Mouse (Mus musculus) liver, adult 2 months (tissue): ENCODE data around the gene Myo18b.

Experiments
- CTCF ChIP-seq: fragments of 200-500 bp; IDR thresholded peaks from 2 replicates; pipeline ENCODE4 v1.5.1; 2011; ENCODE audit warnings: low read depth, low read length, control low read depth
- POLR2A ChIP-seq: fragments of 200-500 bp; IDR thresholded peaks from 2 replicates; pipeline ENCODE4 v1.6.1; 2011; ENCODE audit warnings: low read length, control low read depth; ENCODE audit not compliant: insufficient read depth; ENCODE audit errors: extremely low read depth

DNA sequence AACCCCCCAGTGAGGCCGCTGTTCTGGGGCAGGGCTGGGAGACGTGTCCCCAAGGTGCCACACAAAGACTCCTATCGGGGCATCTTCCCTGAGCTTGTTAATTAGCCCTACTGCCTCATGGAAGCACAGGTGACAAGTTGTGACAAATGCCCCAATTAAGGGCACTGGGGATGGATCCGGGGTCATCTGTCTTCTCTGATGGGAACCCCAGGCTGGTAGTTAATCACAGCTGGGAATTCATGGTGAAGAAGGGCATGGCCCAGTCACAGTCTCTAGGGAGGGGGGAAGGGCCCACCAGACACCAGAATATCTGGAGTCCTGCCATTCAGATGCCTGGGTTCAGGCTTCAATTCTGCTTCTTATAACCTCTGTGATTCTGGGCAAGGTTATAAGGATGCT, 126.4 kb downstream of the Myo18b start:
- no peak for TF ChIP-seq CTCF
- TF ChIP-seq POLR2A = no peak
